Mouse (Mus musculus): ENCODE data around the gene Nek6.

Nek6 gene

GRCm38 (mm10) chr2:38523781-38524445 lies 12.5 kb downstream of the Nek6 start:
- H3K27me3 ChIP-seq (ENCODE audit: insufficient read depth, low read length) = no peaks in the 10 kb centered on the region
- no peak overlapping the region for H3K4me3 ChIP-seq (replicated peaks; ENCODE audit: low read length)
- H3K4me1 ChIP-seq (replicated peaks; ENCODE audit: low read depth, low read length) = peaks cover 65% of the 10 kb centered on the region
- no peaks in the 10 kb centered on the region for H3K9me3 ChIP-seq (ENCODE audit: low read length)
- peaks cover 9% of the 10 kb centered on the region; the same call in 1 of the 2 replicates for H3K36me3 ChIP-seq (ENCODE audit: insufficient read depth, low read length)
- no peak for TF ChIP-seq NANOG (IDR thresholded peaks at IDR 0.05; ENCODE audit: borderline replicate concordance, low read length)
- no peak for TF ChIP-seq POU5F1 (IDR thresholded peaks at IDR 0.05; ENCODE audit: borderline replicate concordance, low read length)
- no peak for TF ChIP-seq CTCF (conservative IDR thresholded peaks at IDR 0.05; ENCODE audit: low read length)

- Histone ChIP-seq H3K4me1 (replicated peaks; ENCODE audit: low read depth, low read length) (peaks cover 65% of the 10 kb centered on the region), H3K9me3 (ENCODE audit: low read length) (no peaks in the 10 kb centered on the region), H3K27me3 (ENCODE audit: insufficient read depth, low read length) (no peaks in the 10 kb centered on the region), H3K36me3 (ENCODE audit: insufficient read depth, low read length) (peaks cover 9% of the 10 kb centered on the region; the same call in 1 of the 2 replicates), H3K4me3 (replicated peaks; ENCODE audit: low read length) (no peak overlapping the region)
- no peak for TF ChIP-seq CTCF (conservative IDR thresholded peaks at IDR 0.05; ENCODE audit: low read length)
- no peak for TF ChIP-seq NANOG (IDR thresholded peaks at IDR 0.05; ENCODE audit: borderline replicate concordance, low read length)
- no peak for TF ChIP-seq POU5F1 (IDR thresholded peaks at IDR 0.05; ENCODE audit: borderline replicate concordance, low read length)
These were observed 13.6 kb downstream of the Nek6 start for GRCm38 (mm10) chr2:38525034-38525433.

GRCm38 (mm10) chr2:38529582-38530152 lies 18.2 kb downstream of the Nek6 start:
- Histone ChIP-seq H3K27me3 (ENCODE audit: insufficient read depth, low read length) (no peaks in the 10 kb centered on the region), H3K4me1 (replicated peaks; ENCODE audit: low read depth, low read length) (peaks cover 58% of the 10 kb centered on the region), H3K4me3 (replicated peaks; ENCODE audit: low read length) (no peak overlapping the region), H3K9me3 (ENCODE audit: low read length) (no peaks in the 10 kb centered on the region), H3K36me3 (ENCODE audit: insufficient read depth, low read length) (peaks cover 8% of the 10 kb centered on the region; the same call in 1 of the 2 replicates)
- TF ChIP-seq CTCF (conservative IDR thresholded peaks at IDR 0.05; ENCODE audit: low read length) = no peak
- TF ChIP-seq POU5F1 (IDR thresholded peaks at IDR 0.05; ENCODE audit: borderline replicate concordance, low read length) = no peak
- TF ChIP-seq NANOG (IDR thresholded peaks at IDR 0.05; ENCODE audit: borderline replicate concordance, low read length) = no peak

GRCm38 (mm10) chr2:38530955-38531381 lies 19.5 kb downstream of the Nek6 start:
- H3K36me3 ChIP-seq (ENCODE audit: insufficient read depth, low read length) = no peaks in the 10 kb centered on the region
- TF ChIP-seq NANOG (IDR thresholded peaks at IDR 0.05; ENCODE audit: borderline replicate concordance, low read length) = no peak
- H3K9me3 ChIP-seq (ENCODE audit: low read length) = no peaks in the 10 kb centered on the region
- no peak overlapping the region for H3K4me3 ChIP-seq (replicated peaks; ENCODE audit: low read length)
- H3K27me3 ChIP-seq (ENCODE audit: insufficient read depth, low read length) = no peaks in the 10 kb centered on the region
- H3K4me1 ChIP-seq (replicated peaks; ENCODE audit: low read depth, low read length) = peaks cover 61% of the 10 kb centered on the region

GRCm38 (mm10) chr2:38533322-38533721 lies 21.9 kb downstream of the Nek6 start:
- TF ChIP-seq NANOG (IDR thresholded peaks at IDR 0.05; ENCODE audit: borderline replicate concordance, low read length) (no peak), CTCF (conservative IDR thresholded peaks at IDR 0.05; ENCODE audit: low read length) (no peak), POU5F1 (IDR thresholded peaks at IDR 0.05; ENCODE audit: borderline replicate concordance, low read length) (no peak)
- Histone ChIP-seq H3K4me1 (replicated peaks; ENCODE audit: low read depth, low read length) (peaks cover 78% of the 10 kb centered on the region), H3K27me3 (ENCODE audit: insufficient read depth, low read length) (no peaks in the 10 kb centered on the region)

GRCm38 (mm10) chr2:38533767-38534166 lies 22.3 kb downstream of the Nek6 start:
- H3K36me3 ChIP-seq (ENCODE audit: insufficient read depth, low read length) = peaks cover under 1% of the 10 kb centered on the region; the same call in 1 of the 2 replicates
- no peaks in the 10 kb centered on the region for H3K27me3 ChIP-seq (ENCODE audit: insufficient read depth, low read length)
- H3K4me3 ChIP-seq (replicated peaks; ENCODE audit: low read length) = no peak overlapping the region
- no peak for TF ChIP-seq POU5F1 (IDR thresholded peaks at IDR 0.05; ENCODE audit: borderline replicate concordance, low read length)
- TF ChIP-seq NANOG (IDR thresholded peaks at IDR 0.05; ENCODE audit: borderline replicate concordance, low read length) = no peak
- no peak for TF ChIP-seq CTCF (conservative IDR thresholded peaks at IDR 0.05; ENCODE audit: low read length)
- no peaks in the 10 kb centered on the region for H3K9me3 ChIP-seq (ENCODE audit: low read length)
- H3K4me1 ChIP-seq (replicated peaks; ENCODE audit: low read depth, low read length) = peaks cover 80% of the 10 kb centered on the region

More at GRCm38 (mm10) chr2:38533322-38533721, 21.9 kb downstream of the Nek6 start:
- Histone ChIP-seq H3K4me3 (replicated peaks; ENCODE audit: low read length) (no peak overlapping the region), H3K9me3 (ENCODE audit: low read length) (no peaks in the 10 kb centered on the region), H3K36me3 (ENCODE audit: insufficient read depth, low read length) (no peaks in the 10 kb centered on the region)

GRCm38 (mm10) chr2:38534241-38534940 lies 22.9 kb downstream of the Nek6 start:
- TF ChIP-seq CTCF (conservative IDR thresholded peaks at IDR 0.05; ENCODE audit: low read length) (no peak), POU5F1 (IDR thresholded peaks at IDR 0.05; ENCODE audit: borderline replicate concordance, low read length) (no peak), NANOG (IDR thresholded peaks at IDR 0.05; ENCODE audit: borderline replicate concordance, low read length) (no peak)

GRCm38 (mm10) chr2:38535051-38535450 lies 23.6 kb downstream of the Nek6 start:
- Histone ChIP-seq H3K9me3 (ENCODE audit: low read length) (no peaks in the 10 kb centered on the region), H3K4me3 (replicated peaks; ENCODE audit: low read length) (peak overlapping the region; percentile 18), H3K36me3 (ENCODE audit: insufficient read depth, low read length) (peaks cover 3% of the 10 kb centered on the region; the same call in 1 of the 2 replicates), H3K27me3 (ENCODE audit: insufficient read depth, low read length) (no peaks in the 10 kb centered on the region), H3K4me1 (replicated peaks; ENCODE audit: low read depth, low read length) (peaks cover 75% of the 10 kb centered on the region)
- TF ChIP-seq NANOG (IDR thresholded peaks at IDR 0.05; ENCODE audit: borderline replicate concordance, low read length) = no peak
- TF ChIP-seq CTCF (conservative IDR thresholded peaks at IDR 0.05; ENCODE audit: low read length) = no peak
- TF ChIP-seq POU5F1 (IDR thresholded peaks at IDR 0.05; ENCODE audit: borderline replicate concordance, low read length) = no peak

More at GRCm38 (mm10) chr2:38534241-38534940, 22.9 kb downstream of the Nek6 start:
- Histone ChIP-seq H3K36me3 (ENCODE audit: insufficient read depth, low read length) (peaks cover 3% of the 10 kb centered on the region; the same call in 1 of the 2 replicates), H3K9me3 (ENCODE audit: low read length) (no peaks in the 10 kb centered on the region), H3K4me1 (replicated peaks; ENCODE audit: low read depth, low read length) (peaks cover 75% of the 10 kb centered on the region), H3K27me3 (ENCODE audit: insufficient read depth, low read length) (no peaks in the 10 kb centered on the region), H3K4me3 (replicated peaks; ENCODE audit: low read length) (no peak overlapping the region)
